Mouse (Mus musculus) adrenal gland (tissue): ENCODE results near the gene Appbp2.
"Not testable (repeated sequence)": the region's sequence is repeated elsewhere in the genome, so short reads cannot be mapped to it uniquely, and the experiment has no call there.

ENCODE experiments used
- intact Hi-C: fragments of 180-260 bp; cut with DNase I; formaldehyde crosslinking; loops from one replicate; pipeline ENCODE4 v1.15.1; 2025

The Appbp2 gene

DNA sequence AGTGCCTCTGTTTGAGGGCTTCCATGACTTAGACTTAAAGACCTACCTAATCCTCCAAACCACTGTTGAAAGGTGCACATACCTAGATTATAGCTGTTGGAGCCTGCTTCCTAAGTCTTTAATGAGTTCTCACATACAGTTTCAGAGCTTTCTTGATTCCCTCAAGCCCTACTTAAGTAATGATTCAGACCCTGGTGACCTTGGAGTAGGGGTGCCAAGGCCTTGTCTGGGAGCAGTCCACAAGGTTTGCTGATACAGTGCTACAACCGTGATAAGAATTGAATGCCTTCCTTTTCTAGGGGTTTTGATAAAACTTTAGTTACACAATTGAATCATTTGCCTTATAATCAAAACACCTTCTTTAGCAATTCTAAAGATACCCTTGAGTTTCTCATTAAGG lies 67.4 kb downstream of the Appbp2 start:
- intact Hi-C loops: no loop called here

DNA sequence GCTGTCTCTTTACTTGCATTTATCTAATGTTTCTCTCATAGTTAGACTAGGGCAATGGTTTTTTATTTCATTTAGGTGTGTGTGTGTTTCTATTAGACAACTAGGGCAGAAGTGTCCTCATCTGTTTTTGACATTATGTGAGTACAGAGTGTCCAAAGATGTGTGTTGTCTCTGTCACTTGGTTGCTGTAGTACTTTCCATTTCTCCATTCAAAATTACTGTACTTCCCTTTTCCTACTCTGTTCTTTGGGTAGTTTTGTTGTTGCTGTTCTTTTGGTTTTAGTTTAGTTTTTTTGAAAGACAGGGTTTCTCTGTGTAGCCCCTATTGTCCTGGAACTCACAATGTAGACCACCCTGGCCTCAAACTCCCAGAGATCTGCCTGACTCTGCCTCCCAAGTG lies 70.6 kb downstream of the Appbp2 start:
- intact Hi-C loops: no loop called here

DNA sequence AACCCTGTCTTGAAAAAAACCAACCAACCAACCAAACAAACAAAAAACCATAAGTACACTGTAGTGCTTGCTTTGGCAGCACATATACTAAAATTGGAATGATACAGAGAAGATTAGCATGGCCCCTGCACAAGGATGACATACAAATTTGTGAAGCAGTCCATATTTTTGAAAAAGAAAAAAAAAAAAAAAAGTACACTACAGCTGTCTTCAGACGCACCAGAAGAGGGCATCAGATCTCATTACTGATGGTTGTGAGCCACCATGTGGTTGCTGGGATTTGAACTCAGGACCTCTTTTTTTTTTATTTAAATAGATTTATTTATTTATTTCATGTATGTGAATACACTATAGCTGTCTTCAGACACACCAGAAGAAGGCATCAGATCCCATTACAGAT lies 71.9 kb downstream of the Appbp2 start:
- intact Hi-C loops: not testable (repeated sequence)

DNA sequence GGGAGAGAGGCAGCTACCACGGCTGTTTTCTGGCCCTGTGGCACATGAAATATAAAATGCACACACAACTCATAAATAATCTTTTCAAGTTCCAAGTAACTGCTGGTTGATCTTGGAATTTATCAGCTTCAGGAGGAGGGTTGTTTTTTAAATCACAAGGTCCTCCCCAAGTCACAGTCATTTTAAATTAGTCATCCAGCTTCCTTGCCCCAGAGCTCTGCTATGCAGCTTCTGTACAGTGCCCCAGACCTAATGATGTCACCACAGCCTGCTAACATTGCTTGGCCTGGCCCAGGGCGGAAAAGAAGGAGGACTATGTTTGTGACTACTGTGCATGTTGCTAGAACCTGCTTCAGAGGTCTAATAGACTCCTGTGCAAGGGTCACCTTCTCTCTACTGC lies 77.6 kb downstream of the Appbp2 start:
- intact Hi-C loops: no loop called here

GRCm38 (mm10) chr11:85152256-85152930 lies 82.5 kb downstream of the Appbp2 start:
- intact Hi-C loops: no loop called here

- intact Hi-C loops: no loop called here
Measured at GRCm38 (mm10) chr11:85139581-85140540, 95.1 kb downstream of the Appbp2 start, which contains the start of gene Usp32. Usp32 (minus strand) TSS chr11:85140161.

- intact Hi-C loops: no loop called here
Measured at GRCm38 (mm10) chr11:85138776-85139474, 96.0 kb downstream of the Appbp2 start.
